Mouse (Mus musculus) megakaryocyte, embryonic 14.5 days (primary cell): Measurements from ENCODE around the gene Ppfia1.

Experiments used
- FLI1 ChIP-seq: IDR thresholded peaks from 2 replicates; pipeline ENCODE4 v1.6.1; 2012; ENCODE audit warnings: low read length, inconsistent platforms, mixed read lengths
- GATA1 ChIP-seq: IDR thresholded peaks from 3 replicates; pipeline ENCODE4 v1.6.1; 2012; ENCODE audit warnings: mixed read lengths, low read length, inconsistent platforms, borderline replicate concordance

- TF ChIP-seq GATA1: no peak
- TF ChIP-seq FLI1: no peak
These were observed 30.1 kb upstream of the Ppfia1 start for GRCm38 (mm10) chr7:144583619-144584018.
